Mouse (Mus musculus): ENCODE results near the gene Fam107b.
"Not testable (repeated sequence)": the region's sequence is repeated elsewhere in the genome, so short reads cannot be mapped to it uniquely, and the experiment has no call there.

Gene Fam107b

DNA sequence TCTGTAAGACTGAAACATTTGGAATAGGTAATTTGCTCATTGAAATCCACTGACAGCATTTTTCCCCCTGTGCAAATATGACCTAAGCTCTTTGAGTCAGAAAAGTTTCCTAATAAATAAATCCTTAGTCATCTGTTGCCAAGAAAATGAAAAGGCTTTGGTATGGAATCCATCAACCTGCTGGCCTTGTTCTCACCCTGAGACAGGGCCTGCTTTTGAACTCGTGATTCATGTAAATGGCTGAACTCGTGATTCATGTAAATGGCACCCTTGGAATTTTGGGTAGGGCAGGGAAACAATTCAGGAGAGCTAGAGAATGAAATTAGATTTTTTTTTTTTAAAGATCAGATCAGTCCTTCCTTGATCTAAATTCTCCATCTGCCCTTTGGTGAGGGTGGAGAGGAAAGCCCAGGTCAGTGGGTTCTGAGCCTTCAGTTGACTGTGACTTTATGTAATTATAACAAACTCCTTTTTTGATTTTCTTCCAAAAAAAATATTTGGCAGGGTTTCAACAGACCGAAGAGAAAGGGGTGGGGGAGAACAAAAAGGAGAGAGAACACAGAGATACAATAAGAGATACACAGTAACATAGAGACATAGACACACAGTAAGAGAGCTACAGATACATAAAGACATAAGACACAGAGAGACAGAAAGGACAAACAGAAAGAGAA is 142.2 kb downstream of the Fam107b start:
- DNase-seq (ENCODE audit: low spot score), result no peak

DNA sequence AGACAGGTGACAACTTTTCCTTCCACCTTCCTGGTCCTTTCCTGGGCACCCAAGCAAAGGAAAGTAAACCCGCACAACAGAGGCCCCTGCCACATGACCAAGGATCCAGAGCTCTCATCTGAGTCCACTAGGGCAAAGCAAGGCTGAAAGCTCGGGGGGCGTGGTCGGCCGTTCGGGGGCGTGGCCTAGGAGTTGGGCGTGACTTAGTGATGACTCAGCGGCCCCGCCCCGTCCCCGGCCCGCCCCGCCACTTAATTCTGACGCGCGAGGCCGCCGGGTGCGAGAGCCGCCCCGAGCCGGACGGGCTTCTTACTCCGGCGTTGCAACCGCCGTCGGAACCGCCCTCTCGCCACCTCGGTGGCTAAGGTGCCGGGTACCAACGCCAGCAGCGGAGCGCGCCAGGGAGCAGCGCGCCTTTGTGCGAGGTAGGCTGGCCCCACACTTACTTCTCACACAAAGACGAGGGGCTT is 143.0 kb downstream of the Fam107b start:
- DNase-seq (ENCODE audit: low spot score), result peak; percentile 90

DNA sequence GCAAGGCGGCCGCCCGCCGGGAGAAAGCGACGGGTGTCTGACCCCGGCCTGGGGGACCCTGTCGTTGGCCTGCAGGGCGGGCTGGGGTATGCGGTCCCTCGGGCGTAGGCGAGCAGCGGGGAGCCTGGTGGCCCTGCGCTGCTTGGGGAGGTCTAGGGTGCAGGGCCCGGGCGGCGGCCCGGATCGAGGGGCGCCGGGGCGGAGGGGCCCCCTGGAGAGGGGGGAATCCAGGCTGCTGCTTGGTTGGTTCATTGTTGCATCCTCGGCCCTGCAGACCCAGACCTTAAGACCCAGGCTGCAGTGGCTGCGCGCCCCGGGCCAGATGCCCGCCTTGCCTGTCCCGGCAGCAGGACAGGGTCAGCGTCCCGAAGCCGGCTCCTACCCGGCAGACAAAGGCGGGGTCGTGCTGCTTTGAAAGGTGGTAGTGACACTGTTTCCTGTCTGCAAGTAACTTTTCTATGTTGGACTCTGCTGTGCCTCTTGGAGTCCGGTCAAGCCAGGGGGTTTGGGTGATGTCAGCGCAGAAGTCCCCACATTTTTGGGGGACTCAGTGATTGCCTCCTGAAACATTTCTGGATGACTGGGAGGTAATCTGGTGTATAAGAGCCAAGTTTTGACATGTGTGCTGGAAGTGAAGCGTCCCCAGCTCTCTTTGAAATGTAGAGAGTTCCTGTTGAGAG is 143.5 kb downstream of the Fam107b start:
- no peak for DNase-seq (ENCODE audit: low spot score)

DNA sequence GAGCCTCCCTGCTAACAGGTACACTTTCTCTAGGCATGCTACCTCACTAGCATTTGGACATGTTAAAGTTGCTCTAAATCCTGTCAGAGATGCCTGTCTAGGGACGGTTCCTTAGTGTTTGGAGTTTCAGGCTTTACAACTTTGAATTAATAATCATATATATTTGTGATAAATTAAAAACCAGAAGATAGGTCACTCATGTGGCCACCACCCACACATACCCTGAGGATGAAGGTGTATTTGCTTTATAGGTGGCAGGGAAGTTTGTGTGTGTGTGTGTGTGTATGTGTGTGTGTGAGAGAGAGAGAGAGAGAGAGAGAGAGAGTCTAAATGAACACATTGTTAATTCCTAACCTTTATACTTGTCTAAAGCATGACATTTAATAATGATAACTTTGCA is 144.2 kb downstream of the Fam107b start:
- DNase-seq (ENCODE audit: low spot score), result no peak

DNA sequence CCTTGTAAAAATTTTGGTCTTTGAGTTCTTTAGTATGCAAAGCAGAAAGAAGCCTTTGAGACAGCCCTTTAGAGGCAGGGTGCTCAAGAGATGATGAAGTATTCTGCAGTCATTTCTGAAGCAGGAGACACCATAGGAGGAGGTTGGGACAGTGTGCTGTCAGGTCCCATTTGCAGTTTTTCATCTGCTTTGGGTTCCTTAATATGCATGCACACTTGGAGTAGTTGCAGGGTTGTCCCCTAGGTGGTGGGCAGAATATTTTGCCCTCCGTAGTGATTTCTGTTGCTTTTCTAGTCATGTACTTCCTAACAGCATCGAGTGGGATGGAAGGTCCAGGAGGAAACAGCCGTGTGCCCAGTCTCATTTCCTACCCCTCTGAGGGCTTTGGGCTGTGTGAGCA is 145.1 kb downstream of the Fam107b start:
- no peak for DNase-seq (ENCODE audit: low spot score)

DNA sequence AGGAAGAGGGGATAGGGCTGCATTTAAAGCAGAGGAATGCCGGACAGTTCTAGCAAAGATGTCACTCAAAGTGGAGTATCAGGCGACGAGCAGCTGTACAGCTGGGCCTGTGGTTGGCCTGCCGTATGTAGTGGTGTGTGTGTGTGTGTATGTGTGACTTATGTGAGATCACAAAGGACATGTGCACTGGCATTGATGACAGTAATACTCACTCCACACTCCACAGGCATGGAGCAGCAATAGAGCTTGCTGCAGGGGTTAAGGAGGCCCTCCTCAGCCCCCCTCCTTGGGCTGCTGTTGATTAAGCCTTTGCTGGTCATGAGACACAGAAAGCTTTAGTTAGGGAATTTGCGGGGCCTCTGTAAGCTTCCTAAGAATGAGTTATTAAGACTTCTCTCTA is 147.0 kb downstream of the Fam107b start:
- DNase-seq (ENCODE audit: low spot score), result no peak

DNA sequence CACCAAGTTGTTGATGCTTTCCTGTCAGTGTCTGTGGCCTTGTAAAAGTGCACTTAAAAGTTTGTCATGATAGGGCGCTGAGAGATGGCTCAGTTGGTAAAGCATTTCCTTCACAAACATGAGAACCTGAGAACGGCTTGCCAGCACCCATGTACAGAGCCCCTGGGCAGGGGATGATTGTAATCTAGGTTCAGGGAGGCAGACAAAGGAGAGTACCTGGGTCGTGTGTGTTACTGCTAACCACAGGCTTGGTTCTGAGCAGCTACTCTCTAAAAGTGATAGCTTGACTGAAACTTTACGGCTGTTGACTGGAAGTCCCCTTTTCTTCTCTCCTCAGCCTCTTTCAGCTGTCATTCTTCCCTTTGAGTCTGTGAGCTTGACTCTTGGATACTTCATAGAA is 147.6 kb downstream of the Fam107b start:
- no peak for DNase-seq (ENCODE audit: low spot score)

DNA sequence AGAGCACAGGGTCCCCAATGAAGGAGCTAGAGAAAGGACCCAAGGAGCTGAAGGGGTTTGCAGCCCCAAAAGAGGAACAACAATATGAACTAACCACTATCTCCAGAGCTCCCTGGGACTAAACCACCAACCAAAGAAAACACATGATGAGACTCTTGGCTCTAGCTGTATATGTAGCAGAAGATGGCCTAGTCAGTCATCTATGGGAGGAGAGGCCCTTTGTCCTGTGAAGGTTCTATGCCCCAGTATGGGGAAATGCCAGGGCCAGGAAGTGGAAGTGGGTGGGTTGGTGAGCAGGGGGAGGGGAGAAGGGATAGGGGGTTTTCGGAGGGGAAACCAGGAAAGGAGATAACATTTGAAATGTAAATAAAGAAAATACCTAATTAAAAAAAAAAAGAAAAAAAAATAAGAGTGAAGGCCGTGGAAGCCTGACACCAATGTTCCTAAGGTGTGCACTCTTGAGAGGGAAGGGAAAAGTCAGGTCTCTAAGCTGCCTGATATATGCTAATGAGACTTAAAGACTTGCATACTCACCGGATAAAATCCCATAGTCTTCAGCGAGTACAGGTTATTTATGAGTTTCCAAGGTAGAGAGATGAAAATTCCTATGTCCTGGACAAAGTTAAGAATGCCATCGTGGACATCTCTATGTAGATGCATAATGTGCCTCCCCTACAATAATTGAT is 149.3 kb downstream of the Fam107b start:
- not testable (repeated sequence) for DNase-seq (ENCODE audit: low spot score)

DNA sequence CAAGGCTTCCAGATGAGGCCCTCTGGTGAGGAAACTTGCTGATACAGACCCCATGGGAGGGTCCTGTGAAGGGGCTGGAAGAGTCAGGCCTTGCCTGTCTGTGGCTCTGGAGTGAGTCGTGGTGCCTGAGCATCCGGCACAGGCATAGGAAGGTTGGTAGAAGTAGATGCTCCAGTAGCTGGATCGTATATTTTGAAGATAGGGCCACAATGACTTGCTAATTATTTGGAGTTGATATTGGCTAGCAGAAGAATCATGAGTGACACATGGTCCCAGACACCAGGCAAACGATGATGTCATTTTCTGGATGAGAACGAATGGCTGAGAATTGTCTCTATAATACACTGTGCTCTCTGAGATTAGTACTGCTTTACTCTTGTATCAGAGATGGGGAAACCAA is 150.8 kb downstream of the Fam107b start:
- DNase-seq (ENCODE audit: low spot score), result no peak

DNA sequence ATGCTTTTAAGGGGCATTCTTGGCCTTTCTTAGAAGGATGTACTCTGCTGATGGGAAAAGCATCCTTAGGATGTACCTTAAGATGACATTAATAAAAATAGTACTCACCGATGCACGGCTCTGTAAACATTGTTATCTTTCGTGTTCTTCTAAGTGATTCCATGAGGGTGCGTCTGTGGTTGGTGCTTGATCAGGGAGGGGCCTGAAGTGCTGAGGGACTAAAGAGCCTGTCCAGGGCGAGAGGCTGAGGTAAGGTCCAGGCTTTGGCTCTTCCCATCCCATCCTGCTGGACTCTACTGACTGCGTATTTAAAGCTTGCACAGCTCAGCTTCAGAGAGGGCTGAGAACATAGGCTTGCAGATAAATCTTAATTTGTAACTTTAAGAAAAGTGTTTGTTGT is 151.7 kb downstream of the Fam107b start:
- DNase-seq (ENCODE audit: low spot score), result no peak

DNA sequence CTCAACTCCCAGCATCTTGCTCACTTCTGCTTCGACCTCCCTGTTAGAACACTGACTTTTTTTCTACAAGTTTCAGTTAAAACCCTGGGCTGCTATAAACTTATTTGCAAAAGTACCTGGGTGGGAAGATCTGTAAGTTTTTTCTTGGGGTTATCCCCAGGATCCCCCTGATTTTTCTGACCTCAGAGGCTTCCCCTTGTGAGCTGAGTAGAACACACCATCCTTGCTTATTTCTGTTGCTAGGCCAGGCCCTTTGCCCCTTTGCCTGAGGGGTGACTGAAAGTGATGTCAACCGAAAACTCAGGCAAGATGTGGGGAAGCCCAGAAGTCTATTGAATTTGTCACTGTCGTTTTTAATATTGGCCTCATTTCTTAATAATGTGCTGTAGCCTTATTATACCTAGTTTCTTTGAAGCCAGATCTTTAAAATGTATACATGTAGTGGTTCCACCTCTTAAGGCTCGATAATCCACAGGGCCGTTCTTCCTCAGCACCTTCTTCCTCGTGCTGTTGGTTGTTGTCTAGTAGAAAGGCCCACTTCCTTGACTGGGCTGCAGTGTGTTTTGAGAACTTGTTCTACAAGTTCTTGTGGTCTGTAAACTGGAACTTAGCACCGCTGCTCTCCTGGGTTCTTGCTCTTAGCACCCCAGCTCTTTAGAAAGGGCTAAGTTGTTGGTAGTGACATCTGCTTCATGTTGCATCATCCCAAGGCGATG is 153.3 kb downstream of the Fam107b start:
- DNase-seq (ENCODE audit: low spot score), result no peak

DNA sequence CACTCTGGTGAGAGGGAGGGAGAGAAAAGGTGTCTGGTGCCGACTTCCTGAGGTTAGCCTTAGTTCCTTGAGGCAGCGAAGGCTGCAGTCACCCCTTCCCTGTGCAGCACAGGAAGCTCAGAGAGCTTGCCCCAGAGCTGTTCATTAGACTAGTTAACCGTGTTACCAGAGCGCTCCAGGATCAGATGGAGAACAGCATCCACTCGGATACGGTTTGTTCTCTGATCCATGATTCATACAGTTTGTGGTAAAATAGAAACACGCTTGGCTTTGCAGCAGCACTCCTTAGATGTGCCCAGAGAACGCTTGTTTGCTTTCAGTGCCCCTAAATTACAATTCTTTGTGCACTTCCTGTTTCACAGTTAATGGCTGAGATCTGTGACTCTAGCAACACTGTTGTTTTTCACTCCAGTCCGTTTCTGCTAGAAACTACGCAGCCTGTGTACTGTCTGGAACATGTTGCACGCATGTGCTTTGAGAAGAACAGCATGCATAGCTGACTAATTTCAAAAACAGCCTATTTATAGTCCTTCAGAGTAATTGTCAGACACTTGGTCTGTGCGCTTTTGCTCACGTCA is 156.3 kb downstream of the Fam107b start:
- no peak for DNase-seq (ENCODE audit: low spot score)

DNA sequence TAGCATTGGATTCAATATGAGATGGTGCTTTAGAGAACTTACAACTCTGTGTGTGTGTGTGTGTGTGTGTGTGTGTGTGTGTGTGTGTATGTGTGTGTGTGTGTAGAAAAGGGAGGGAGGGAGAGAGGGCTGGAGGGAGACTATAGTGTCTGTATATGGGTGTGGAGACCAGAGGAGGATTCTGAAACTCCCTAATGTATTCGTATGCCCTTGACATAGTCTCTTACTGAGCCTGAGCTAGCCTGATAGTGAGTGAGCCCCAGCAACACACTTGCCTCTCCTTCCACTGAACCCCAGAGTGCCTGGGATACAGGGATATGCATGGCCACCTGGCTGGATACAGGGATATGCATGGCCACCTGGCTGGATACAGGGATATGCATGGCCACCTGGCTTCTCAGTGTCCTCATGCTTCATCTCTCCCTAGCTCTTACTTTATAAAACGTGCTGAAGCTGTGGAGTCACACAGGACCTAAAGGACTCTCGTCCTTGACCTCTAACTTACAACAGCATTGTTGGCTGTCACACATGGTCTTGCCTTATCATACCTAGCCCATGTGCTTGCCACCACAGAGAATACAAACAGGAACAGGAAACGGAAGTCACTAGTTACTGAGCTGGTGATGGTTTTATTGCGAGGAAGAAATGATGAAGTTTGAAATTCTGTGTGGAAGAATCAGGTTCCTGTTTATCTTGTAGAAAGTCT is 157.1 kb downstream of the Fam107b start:
- DNase-seq (ENCODE audit: low spot score), result no peak

DNA sequence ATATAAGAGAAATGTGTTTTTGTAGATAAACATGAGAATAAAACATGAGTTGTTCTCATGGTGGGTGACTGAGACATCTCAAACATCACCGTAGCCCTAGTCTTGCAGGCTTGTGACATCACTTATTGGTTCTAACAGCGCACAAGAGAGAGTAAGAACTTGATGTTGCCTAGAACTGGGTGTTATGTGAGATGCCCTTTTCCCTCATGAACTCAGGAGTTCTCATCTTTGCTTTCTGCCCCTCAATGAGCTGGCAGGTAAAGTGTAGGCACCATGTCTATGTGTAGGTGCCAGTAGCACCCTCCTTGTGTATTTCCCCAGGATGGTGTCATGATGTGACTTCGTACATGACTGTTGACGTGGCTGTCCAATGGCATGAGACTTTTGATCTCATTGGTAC is 157.8 kb downstream of the Fam107b start:
- no peak for DNase-seq (ENCODE audit: low spot score)

DNA sequence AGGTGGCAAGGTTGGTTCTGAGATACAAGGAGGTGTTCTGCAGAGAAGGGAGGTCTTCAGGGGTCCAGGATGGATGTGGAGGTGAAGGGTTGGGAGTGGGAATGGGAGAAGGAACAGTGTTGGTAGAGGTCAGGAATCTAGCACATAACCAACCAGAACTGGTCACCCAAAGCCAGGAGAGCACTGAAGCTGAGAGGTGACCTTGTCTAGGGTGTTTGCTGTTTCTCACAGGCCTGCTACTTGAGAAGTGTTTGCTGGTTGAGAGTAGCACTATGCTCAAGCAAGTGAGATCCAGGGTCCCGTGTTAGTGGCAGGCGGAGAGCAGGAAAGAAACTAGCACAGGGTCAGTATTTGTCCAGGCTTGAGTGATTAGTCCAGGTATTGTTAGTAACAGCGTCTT is 159.3 kb downstream of the Fam107b start:
- DNase-seq (ENCODE audit: low spot score), result no peak

DNA sequence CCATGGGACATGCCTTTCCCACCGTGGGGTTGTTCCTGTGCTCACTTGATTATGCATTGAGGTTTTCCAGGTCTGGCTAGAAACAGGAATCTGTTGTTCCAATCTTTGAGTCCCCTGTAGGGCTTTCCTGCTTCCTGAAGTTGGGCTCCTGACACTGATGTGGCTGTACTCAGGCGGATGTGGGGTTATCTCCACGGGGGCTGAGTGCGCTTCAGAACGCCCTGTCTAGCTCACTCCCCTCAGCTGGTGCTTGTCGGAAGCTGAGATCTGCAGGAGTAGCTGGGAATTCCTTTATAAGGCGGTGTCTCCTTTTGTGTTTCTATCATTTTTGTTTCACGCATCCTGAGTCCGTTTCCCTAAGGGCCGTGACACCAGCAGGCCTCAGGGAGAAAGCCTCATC is 160.5 kb downstream of the Fam107b start:
- no peak for DNase-seq (ENCODE audit: low spot score)

DNA sequence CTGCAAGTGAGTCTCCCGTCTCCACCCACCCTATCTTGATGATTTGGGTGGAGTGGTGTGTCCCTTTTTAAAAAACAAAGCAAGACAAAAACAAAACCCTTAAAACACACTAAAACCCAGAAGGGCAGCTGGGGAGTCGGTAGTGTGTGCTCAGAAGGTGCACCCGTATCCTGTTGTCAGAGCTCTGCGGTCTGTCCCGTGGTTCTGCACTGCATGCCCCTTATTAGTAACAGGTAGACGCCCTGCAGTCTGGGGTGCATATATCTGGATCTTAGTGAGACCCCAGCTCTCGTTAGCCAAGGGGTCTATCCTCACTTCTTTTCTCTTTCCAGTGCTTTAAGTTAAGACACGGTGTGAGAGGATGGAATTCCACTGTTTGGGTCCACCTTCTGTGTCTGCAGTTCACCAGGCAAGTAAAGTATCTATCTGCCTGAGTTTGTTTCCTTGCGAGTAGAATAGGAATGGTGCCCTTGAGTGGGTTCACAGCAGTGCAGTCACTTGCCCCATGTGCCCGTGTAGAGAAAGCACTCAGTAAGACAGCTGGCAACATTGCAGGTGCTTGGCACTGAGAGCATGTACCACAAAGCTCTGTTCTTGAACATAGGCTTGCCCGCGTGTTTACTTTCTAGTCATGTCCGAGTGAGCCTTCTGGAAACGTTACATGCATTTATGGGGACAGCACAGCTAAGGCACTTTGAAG is 161.2 kb downstream of the Fam107b start:
- DNase-seq (ENCODE audit: low spot score), result no peak

DNA sequence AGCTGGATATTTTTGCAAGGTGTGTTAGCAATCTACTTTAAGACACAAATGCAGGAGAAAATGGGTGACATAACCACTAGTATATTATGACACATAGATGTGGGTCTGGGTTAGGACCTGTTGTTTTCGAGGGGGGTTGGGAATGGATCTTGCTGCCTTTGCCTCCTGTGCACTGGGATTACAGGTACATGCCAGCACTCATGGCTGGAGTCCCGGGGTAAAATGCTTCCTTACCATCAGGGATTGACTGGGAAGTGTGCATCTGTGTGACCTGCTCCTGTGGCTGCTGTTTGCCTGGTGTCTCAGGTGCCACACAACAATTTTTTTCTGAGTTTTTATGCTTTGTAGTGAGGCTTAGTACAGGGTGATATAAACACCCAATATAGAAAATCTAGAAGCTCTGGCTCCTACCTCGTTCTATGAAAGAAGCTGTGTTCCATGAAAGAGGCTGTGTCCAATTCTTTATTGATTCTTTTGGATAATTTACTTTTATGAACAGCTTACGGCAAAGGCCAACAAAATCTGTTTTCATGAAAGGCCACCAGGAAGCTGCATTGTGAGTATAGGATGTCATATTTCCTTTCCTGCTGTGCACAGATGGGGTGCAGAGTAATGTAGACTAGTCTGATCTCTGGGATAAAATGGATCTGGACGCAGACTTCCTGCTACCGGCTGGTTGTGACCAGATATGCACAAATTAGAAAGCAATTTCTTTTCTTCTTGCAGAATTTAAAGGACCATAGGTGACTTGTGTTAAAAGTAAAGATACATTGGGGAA is 167.8 kb downstream of the Fam107b start:
- no peak for DNase-seq (ENCODE audit: low spot score)

DNA sequence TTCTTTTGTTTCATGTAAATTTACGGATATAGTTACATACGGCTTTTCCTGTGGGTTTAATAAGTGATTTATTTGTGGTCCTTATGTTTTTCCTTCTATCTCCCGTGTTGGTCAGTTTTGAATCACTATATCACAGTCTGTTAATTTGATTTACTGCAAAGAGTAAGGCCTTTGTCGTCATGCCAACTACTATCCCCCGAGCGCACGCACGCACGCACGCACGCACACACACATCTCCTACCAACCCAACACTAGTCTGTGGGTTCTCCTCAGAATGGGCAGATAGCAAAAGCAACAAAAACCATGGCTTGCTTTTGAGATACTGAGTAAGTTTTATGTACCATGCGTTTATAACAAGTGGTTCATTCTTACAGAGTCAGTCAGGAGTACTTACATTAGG is 168.4 kb downstream of the Fam107b start:
- DNase-seq (ENCODE audit: low spot score), result no peak

DNA sequence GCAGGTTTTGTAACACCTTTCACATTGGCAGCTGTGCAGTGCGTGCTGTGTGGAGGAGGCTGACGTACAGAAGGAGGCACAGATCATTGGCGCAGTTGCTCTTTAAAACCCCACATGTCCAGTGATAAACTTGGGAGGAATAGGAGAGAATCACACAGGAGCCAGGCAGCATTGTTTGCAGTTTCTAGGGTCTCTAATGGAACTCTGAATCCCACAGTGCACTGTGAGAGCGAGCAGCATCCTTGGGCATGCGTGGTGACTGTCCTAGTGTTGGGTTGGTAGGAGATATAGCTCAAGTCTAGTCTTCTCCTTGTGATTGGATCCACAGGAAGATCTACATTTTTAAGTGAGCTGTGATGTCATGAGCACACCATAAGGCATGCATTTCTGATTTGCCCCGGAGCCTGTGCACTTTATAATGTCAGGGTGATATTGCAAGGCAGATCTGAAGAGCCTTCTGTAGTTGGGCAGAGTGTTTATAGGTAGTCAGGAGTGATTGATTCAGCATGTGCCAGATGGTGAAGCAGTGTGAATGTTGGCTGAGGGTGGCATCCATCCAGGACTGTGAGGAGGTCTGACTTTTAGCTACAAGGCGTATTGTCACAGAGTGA is 169.2 kb downstream of the Fam107b start:
- no peak for DNase-seq (ENCODE audit: low spot score)

Measured in urinary bladder, postnatal 10 days (tissue).